Mouse (Mus musculus) kidney, postnatal 36 days (tissue): ENCODE data around the gene Ppl.
A peak's percentile ranks its signal among the peaks of the same experiment; 100 is the strongest.

ENCODE experiments used
- DNase-seq, 2 experiments: peaks; one replicate each; pipeline ENCODE4 v3.0.0; 2021 to 2022; ENCODE audit warnings: mixed read lengths in 2 of 2

Gene Ppl

GRCm38 (mm10) chr16:5132401-5132801 is at the start of gene Ppl:
TSS of gene Ppl (minus strand) at chr16:5132421.
- peak; percentile 91 for DNase-seq

GRCm38 (mm10) chr16:5172636-5173035 is 40.4 kb upstream of the Ppl start:
- DNase-seq = no peak

- peak in 1 of 2 experiments; percentile 23 for DNase-seq
Observed at GRCm38 (mm10) chr16:5168829-5169228, 36.6 kb upstream of the Ppl start.

GRCm38 (mm10) chr16:5168038-5168437 is 35.8 kb upstream of the Ppl start:
- no peak for DNase-seq

- DNase-seq = no peak
Observed at GRCm38 (mm10) chr16:5164327-5164726, 32.1 kb upstream of the Ppl start.

- DNase-seq = no peak
Observed at GRCm38 (mm10) chr16:5159248-5159647, 27.0 kb upstream of the Ppl start.

- DNase-seq = no peak
Observed at GRCm38 (mm10) chr16:5157113-5157512, 24.9 kb upstream of the Ppl start.

GRCm38 (mm10) chr16:5156495-5156894 is 24.3 kb upstream of the Ppl start:
- no peak for DNase-seq

- DNase-seq = no peak
Observed at GRCm38 (mm10) chr16:5155014-5155413, 22.8 kb upstream of the Ppl start.

- no peak for DNase-seq
Observed at GRCm38 (mm10) chr16:5153299-5154026, 21.2 kb upstream of the Ppl start.

- no peak for DNase-seq
Observed at GRCm38 (mm10) chr16:5150544-5150943, 18.3 kb upstream of the Ppl start.

- DNase-seq = no peak
Observed at GRCm38 (mm10) chr16:5147037-5147385, 14.8 kb upstream of the Ppl start, which contains the start of gene Sec14l5. TSS of gene Sec14l5 (plus strand) at chr16:5147109.

GRCm38 (mm10) chr16:5146367-5147036 is 14.3 kb upstream of the Ppl start:
- DNase-seq = peak; percentile 89 to 92

GRCm38 (mm10) chr16:5145570-5145969 is 13.3 kb upstream of the Ppl start:
- DNase-seq = peak; percentile 80 to 88

GRCm38 (mm10) chr16:5139741-5140140 is 7.5 kb upstream of the Ppl start:
- DNase-seq = peak in 1 of 2 experiments; percentile 15

- no peak for DNase-seq
Observed at GRCm38 (mm10) chr16:5137006-5137540, 4.9 kb upstream of the Ppl start.

GRCm38 (mm10) chr16:5136505-5136904 is 4.3 kb upstream of the Ppl start:
- DNase-seq = peak; percentile 68 to 74

GRCm38 (mm10) chr16:5135551-5136261 is 3.5 kb upstream of the Ppl start:
- DNase-seq = no peak

GRCm38 (mm10) chr16:5134623-5135330 is 2.6 kb upstream of the Ppl start:
- DNase-seq = peak; percentile 52 to 65

GRCm38 (mm10) chr16:5131251-5131922 is 834 bp downstream of the Ppl start:
- DNase-seq = no peak

- DNase-seq = peak; percentile 25 to 48
Observed at GRCm38 (mm10) chr16:5130766-5131165, 1.5 kb downstream of the Ppl start.

GRCm38 (mm10) chr16:5130196-5130595 is 2.0 kb downstream of the Ppl start:
- no peak for DNase-seq
